Mouse (Mus musculus) macrophage (primary cell): Measurements from ENCODE around the gene Psg16. TPM values are rescaled to one million over a fixed set of nuclear protein-coding genes. Genes with fewer than 3 reads are reported as not detected.

Experiments used
- H3K27ac ChIP-seq: fragments of 350-480 bp; formaldehyde crosslinking; 2 replicates; pipeline ENCODE4 v1.9.0; 2021
- H3K36me3 ChIP-seq: fragments of 350-480 bp; formaldehyde crosslinking; 2 replicates; pipeline ENCODE4 v1.9.0; 2021; ENCODE audit errors: inconsistent target
- H3K4me3 ChIP-seq: fragments of 350-480 bp; formaldehyde crosslinking; 2 replicates; pipeline ENCODE4 v1.9.0; 2021; ENCODE audit errors: inconsistent target
- H3K79me2 ChIP-seq: fragments of 350-480 bp; formaldehyde crosslinking; 2 replicates; pipeline ENCODE4 v1.9.0; 2021; ENCODE audit errors: inconsistent target
- WGBS: methylation state at CpG from one replicate; pipeline ENCODE4 v1.1.7; 2026; ENCODE audit warnings: inconsistent platforms; ENCODE audit not compliant: missing documents; 5-methylcytosine and 5-hydroxymethylcytosine counted together
- polyA plus RNA-seq: library from polyadenylated mRNA; stranded (reverse); fragments of 250-400 nt; gene quantifications from 3 replicates; pipeline ENCODE4 v1.2.4, GENCODE M21; 2018; ENCODE audit warnings: inconsistent platforms
- total RNA-seq, 78 experiments: library from RNA; depleted of rRNA; stranded (reverse); fragments of 250-400 nt; gene quantifications; 1 replicate in 9 of 78; 2 replicates in 24 of 78; 3 replicates in 43 of 78; 4 replicates in 2 of 78; pipeline ENCODE4 v1.2.4; 2018; ENCODE audit warnings: inconsistent platforms in 56 of 78

Psg16 gene
- under 1 TPM in 15 of 26 experiments, not detected in 11; 0.13 to 0.30 (median 0.21) TPM for total RNA-seq (2018; cell fraction: chromatin; rRNA removed)
- not detected for total RNA-seq (2018; cell fraction: cytosol; rRNA removed)
- total RNA-seq (2018; cell fraction: nucleus; rRNA removed) = under 1 TPM in 5 of 26 experiments, not detected in 21; 0.10 to 0.36 (median 0.18) TPM
- not detected in 3 replicates for polyA plus RNA-seq

- Histone ChIP-seq H3K36me3 (no peaks in the 10 kb centered on the region), H3K4me3 (no peak within 1 kb of the TSS), H3K79me2 (no peaks in the 10 kb centered on the region), H3K27ac (no peak within 1 kb of the TSS)
- 60% methylated on average over 23 of the region's 23 CpGs for WGBS
Observed at GRCm38 (mm10) chr7:17073904-17074615, at the start of gene Psg16. Psg16 (plus strand) TSS chr7:17074040.

GRCm38 (mm10) chr7:17024141-17024540 lies 49.7 kb upstream of the Psg16 start:
- Histone ChIP-seq H3K27ac (peak overlapping the region; percentile 94), H3K79me2 (peaks cover 82% of the 10 kb centered on the region), H3K4me3 (peak overlapping the region; percentile 74), H3K36me3 (peaks cover 22% of the 10 kb centered on the region)
- 9% methylated on average over 6 of the region's 6 CpGs for WGBS

- Histone ChIP-seq H3K4me3 (peak overlapping the region; percentile 74), H3K79me2 (peaks cover 74% of the 10 kb centered on the region), H3K36me3 (peaks cover 21% of the 10 kb centered on the region), H3K27ac (peak overlapping the region; percentile 94)
- 21% methylated on average over 10 of the region's 10 CpGs for WGBS
Observed at GRCm38 (mm10) chr7:17024814-17025504, 48.9 kb upstream of the Psg16 start.

GRCm38 (mm10) chr7:17025505-17025894 lies 48.3 kb upstream of the Psg16 start:
- H3K27ac ChIP-seq = peak overlapping the region; percentile 94
- H3K36me3 ChIP-seq = peaks cover 16% of the 10 kb centered on the region
- WGBS = 38% methylated on average over 4 of the region's 4 CpGs
- H3K4me3 ChIP-seq = peak overlapping the region; percentile 74; the same call in 1 of the 2 replicates
- peaks cover 68% of the 10 kb centered on the region for H3K79me2 ChIP-seq

GRCm38 (mm10) chr7:17025896-17026622 lies 47.8 kb upstream of the Psg16 start:
- Histone ChIP-seq H3K79me2 (peaks cover 63% of the 10 kb centered on the region), H3K4me3 (peak overlapping the region; percentile 74), H3K36me3 (peaks cover 10% of the 10 kb centered on the region), H3K27ac (peak overlapping the region; percentile 94)
- 49% methylated on average over 9 of the region's 9 CpGs for WGBS

- Histone ChIP-seq H3K4me3 (peak overlapping the region; percentile 74), H3K79me2 (peaks cover 54% of the 10 kb centered on the region), H3K36me3 (peaks cover 2% of the 10 kb centered on the region; the same call in 1 of the 2 replicates), H3K27ac (peak overlapping the region; percentile 94)
- WGBS = under 1% methylated on average over 24 of the region's 24 CpGs
Observed at GRCm38 (mm10) chr7:17026710-17027587, 46.9 kb upstream of the Psg16 start.

- under 1% methylated on average over 50 of the region's 58 CpGs for WGBS
- peak within 1 kb of the TSS; percentile 94 for H3K27ac ChIP-seq
- peaks cover 46% of the 10 kb centered on the region for H3K79me2 ChIP-seq
- H3K36me3 ChIP-seq = no peaks in the 10 kb centered on the region
- H3K4me3 ChIP-seq = peak within 1 kb of the TSS; percentile 74
Observed at GRCm38 (mm10) chr7:17027588-17028343, 46.1 kb upstream of the Psg16 start, which contains the start of gene Ppp5c. Ppp5c (minus strand) TSS chr7:17027924.

GRCm38 (mm10) chr7:17028923-17029322 lies 44.9 kb upstream of the Psg16 start:
- H3K27ac ChIP-seq = no peak overlapping the region

GRCm38 (mm10) chr7:17030239-17030638 lies 43.6 kb upstream of the Psg16 start:
- peaks cover 21% of the 10 kb centered on the region for H3K79me2 ChIP-seq
- no peaks in the 10 kb centered on the region for H3K36me3 ChIP-seq
- H3K4me3 ChIP-seq = no peak overlapping the region
- WGBS = 73% methylated on average over 6 of the region's 7 CpGs
- H3K27ac ChIP-seq = no peak overlapping the region

More at GRCm38 (mm10) chr7:17028923-17029322, 44.9 kb upstream of the Psg16 start:
- peaks cover 34% of the 10 kb centered on the region for H3K79me2 ChIP-seq
- H3K36me3 ChIP-seq = no peaks in the 10 kb centered on the region
- 93% methylated on average over 7 of the region's 7 CpGs for WGBS
- no peak overlapping the region for H3K4me3 ChIP-seq

- Histone ChIP-seq H3K79me2 (no peaks in the 10 kb centered on the region), H3K36me3 (no peaks in the 10 kb centered on the region), H3K27ac (no peak overlapping the region), H3K4me3 (no peak overlapping the region)
- WGBS = 90% methylated on average over 9 of the region's 9 CpGs
Observed at GRCm38 (mm10) chr7:17038018-17038695, 35.7 kb upstream of the Psg16 start.

- H3K27ac ChIP-seq = no peak overlapping the region
- no peak overlapping the region for H3K4me3 ChIP-seq
- 96% methylated on average over 7 of the region's 7 CpGs for WGBS
- no peaks in the 10 kb centered on the region for H3K36me3 ChIP-seq
- no peaks in the 10 kb centered on the region for H3K79me2 ChIP-seq
Observed at GRCm38 (mm10) chr7:17039373-17039772, 34.5 kb upstream of the Psg16 start.

- 100% methylated on average over 1 of the region's 1 CpGs for WGBS
- Histone ChIP-seq H3K4me3 (no peak overlapping the region), H3K27ac (no peak overlapping the region), H3K79me2 (no peaks in the 10 kb centered on the region), H3K36me3 (no peaks in the 10 kb centered on the region)
Observed at GRCm38 (mm10) chr7:17045743-17046142, 28.1 kb upstream of the Psg16 start.
